Comparison of ENCODE assay signal across 7 mouse cellular contexts in genomic region chr3:88500655-88501365, GRCm38 (mm10). TPM values are rescaled to one million over a fixed set of nuclear protein-coding genes. Genes with fewer than 3 reads are reported as not detected.
DNase-seq lines count a peak whose midpoint lies in the region; ATAC-seq and TF ChIP-seq lines count a peak whose summit lies in the region.

No protein-coding gene starts in this region.

- ATAC-seq in lung, embryonic 15.5 days (ENCODE audit: borderline replicate concordance, extremely low read depth, low FRiP score, low TSS enrichment) = no peak
- no peak for ATAC-seq in embryonic facial prominence, embryonic 15.5 days (ENCODE audit: insufficient number of reproducible peaks, low FRiP score, low TSS enrichment, low read depth)
- no peak for ATAC-seq in kidney, embryonic 15.5 days (replicated peaks; ENCODE audit: low FRiP score)

- 0 out of 2 replicates have a peak, but pooled peaks cover 5% of the 10 kb centered on the region for H3K36me3 ChIP-seq in lung, embryonic 15.5 days
- H3K36me3 ChIP-seq in embryonic facial prominence, embryonic 15.5 days = peaks cover 29% of the 10 kb centered on the region
- H3K36me3 ChIP-seq in kidney, embryonic 15.5 days = no peaks in the 10 kb centered on the region
- peaks cover 6% of the 10 kb centered on the region; the same call in 1 of the 2 replicates for H3K36me3 ChIP-seq in small intestine, adult 2 months (ENCODE audit: control insufficient read depth, insufficient read depth, low read length)

- TF ChIP-seq CTCF in small intestine, adult 2 months (IDR thresholded peaks at IDR 0.05; ENCODE audit: extremely low read depth, insufficient read length, insufficient replicate concordance, low read depth, low read length) = no peak

- TF ChIP-seq POLR2A in small intestine, adult 2 months (IDR thresholded peaks at IDR 0.05; ENCODE audit: low read depth, low read length) = no peak

- H3K27ac ChIP-seq in lung, embryonic 15.5 days = no peak overlapping the region
- peak overlapping the region; percentile 97 for H3K27ac ChIP-seq in embryonic facial prominence, embryonic 15.5 days (replicated peaks)
- H3K27ac ChIP-seq in kidney, embryonic 15.5 days = no peak overlapping the region
- H3K27ac ChIP-seq in small intestine, adult 2 months (ENCODE audit: insufficient read depth, low read depth, low read length) = no peak overlapping the region

- no peak for DNase-seq in lung, postnatal 10 days
- DNase-seq in left cerebral cortex, adult 9 months (ENCODE audit: low spot score in 2 of 2) = no peak
- no peak for DNase-seq in cerebellum, adult 9-10 months

- peak overlapping the region; percentile 98 for H3K4me2 ChIP-seq in lung, embryonic 15.5 days
- H3K4me2 ChIP-seq in embryonic facial prominence, embryonic 15.5 days (replicated peaks) = peak overlapping the region; percentile 80
- peak overlapping the region; percentile 97 for H3K4me2 ChIP-seq in kidney, embryonic 15.5 days

- no peak overlapping the region for H3K9ac ChIP-seq in lung, embryonic 15.5 days
- H3K9ac ChIP-seq in embryonic facial prominence, embryonic 15.5 days = peak overlapping the region; percentile 97
- no peak overlapping the region for H3K9ac ChIP-seq in kidney, embryonic 15.5 days

- H3K27me3 ChIP-seq in lung, embryonic 15.5 days = no peaks in the 10 kb centered on the region
- no peaks in the 10 kb centered on the region for H3K27me3 ChIP-seq in embryonic facial prominence, embryonic 15.5 days
- no peaks in the 10 kb centered on the region for H3K27me3 ChIP-seq in kidney, embryonic 15.5 days
- H3K27me3 ChIP-seq in small intestine, adult 2 months (ENCODE audit: control insufficient read depth, insufficient read depth, low read length) = no peaks in the 10 kb centered on the region

- peaks cover 42% of the 10 kb centered on the region for H3K4me1 ChIP-seq in lung, embryonic 15.5 days
- H3K4me1 ChIP-seq in embryonic facial prominence, embryonic 15.5 days = peaks cover 72% of the 10 kb centered on the region
- peaks cover 62% of the 10 kb centered on the region for H3K4me1 ChIP-seq in kidney, embryonic 15.5 days
- H3K4me1 ChIP-seq in small intestine, adult 2 months (ENCODE audit: control insufficient read depth, insufficient read depth, insufficient read length, low read length) = peaks cover 36% of the 10 kb centered on the region

- 39% methylated on average over 4 of the region's 4 CpGs for WGBS in lung, embryonic 15.5 days
- 44% methylated on average over 4 of the region's 4 CpGs for WGBS in embryonic facial prominence, embryonic 15.5 days
- WGBS in kidney, embryonic 15.5 days = 39% methylated on average over 4 of the region's 4 CpGs
- WGBS in small intestine, adult 2 months = 39% methylated on average over 4 of the region's 4 CpGs

- H3K9me3 ChIP-seq in lung, embryonic 15.5 days = no peaks in the 10 kb centered on the region
- H3K9me3 ChIP-seq in embryonic facial prominence, embryonic 15.5 days (replicated peaks) = no peaks in the 10 kb centered on the region
- no peaks in the 10 kb centered on the region for H3K9me3 ChIP-seq in kidney, embryonic 15.5 days (replicated peaks)

- H3K4me3 ChIP-seq in lung, embryonic 15.5 days = 0 out of 2 replicates have a peak overlapping the region, but pooled peaks have one; percentile 75
- H3K4me3 ChIP-seq in embryonic facial prominence, embryonic 15.5 days (replicated peaks) = peak overlapping the region; percentile 77
- peak overlapping the region; percentile 65; the same call in 1 of the 2 replicates for H3K4me3 ChIP-seq in kidney, embryonic 15.5 days (replicated peaks)
- H3K4me3 ChIP-seq in small intestine, adult 2 months (ENCODE audit: low read depth, low read length) = peak overlapping the region; percentile 34

RNA-seq across cellular contexts. Expression of gene Lmna, which starts 8.9 kb away (rescaled TPM):
- 111 and 121 TPM in 2 replicates for polyA plus RNA-seq in lung, embryonic 15.5 days (2015; fragmentation: Nextera tagmentation; extraction: Ambion mirVana)
- 625 and 678 TPM in 2 replicates for polyA plus RNA-seq in embryonic facial prominence, embryonic 15.5 days (2015; fragmentation: Nextera tagmentation; extraction: Ambion mirVana)
- 89.2 and 92.0 TPM in 2 replicates for polyA plus RNA-seq in kidney, embryonic 15.5 days (2015; fragmentation: Nextera tagmentation; extraction: Ambion mirVana)
- 209 and 353 TPM in 2 replicates for polyA plus RNA-seq in small intestine, adult 2 months (2012; rRNA removed)

RNA-seq across cellular contexts. Expression of gene Mex3a, which starts 31.4 kb away (rescaled TPM):
- polyA plus RNA-seq in lung, embryonic 15.5 days (2015; fragmentation: Nextera tagmentation; extraction: Ambion mirVana) = 15.8 and 16.8 TPM in 2 replicates
- polyA plus RNA-seq in embryonic facial prominence, embryonic 15.5 days (2015; fragmentation: Nextera tagmentation; extraction: Ambion mirVana) = 22.5 and 22.8 TPM in 2 replicates
- polyA plus RNA-seq in kidney, embryonic 15.5 days (2015; fragmentation: Nextera tagmentation; extraction: Ambion mirVana) = 20.9 and 22.0 TPM in 2 replicates
- 0.41 and 0.60 TPM in 2 replicates for polyA plus RNA-seq in small intestine, adult 2 months (2012; rRNA removed)

RNA-seq across cellular contexts. Expression of gene Sema4a, which starts 39.8 kb away (rescaled TPM):
- 4.5 and 5.3 TPM in 2 replicates for polyA plus RNA-seq in lung, embryonic 15.5 days (2015; fragmentation: Nextera tagmentation; extraction: Ambion mirVana)
- 18.5 and 21.9 TPM in 2 replicates for polyA plus RNA-seq in embryonic facial prominence, embryonic 15.5 days (2015; fragmentation: Nextera tagmentation; extraction: Ambion mirVana)
- 14.0 and 14.7 TPM in 2 replicates for polyA plus RNA-seq in kidney, embryonic 15.5 days (2015; fragmentation: Nextera tagmentation; extraction: Ambion mirVana)
- 137 and 321 TPM in 2 replicates for polyA plus RNA-seq in small intestine, adult 2 months (2012; rRNA removed)

RNA-seq across cellular contexts. Expression of gene Rab25, which starts 47.3 kb away (rescaled TPM):
- 33.1 and 36.4 TPM in 2 replicates for polyA plus RNA-seq in lung, embryonic 15.5 days (2015; fragmentation: Nextera tagmentation; extraction: Ambion mirVana)
- 96.3 and 107 TPM in 2 replicates for polyA plus RNA-seq in embryonic facial prominence, embryonic 15.5 days (2015; fragmentation: Nextera tagmentation; extraction: Ambion mirVana)
- 15.1 and 17.4 TPM in 2 replicates for polyA plus RNA-seq in kidney, embryonic 15.5 days (2015; fragmentation: Nextera tagmentation; extraction: Ambion mirVana)
- 132 and 184 TPM in 2 replicates for polyA plus RNA-seq in small intestine, adult 2 months (2012; rRNA removed)

RNA-seq across cellular contexts. Expression of gene Lamtor2, which starts 52.1 kb away (rescaled TPM):
- polyA plus RNA-seq in lung, embryonic 15.5 days (2015; fragmentation: Nextera tagmentation; extraction: Ambion mirVana) = 165 and 178 TPM in 2 replicates
- 183 and 199 TPM in 2 replicates for polyA plus RNA-seq in embryonic facial prominence, embryonic 15.5 days (2015; fragmentation: Nextera tagmentation; extraction: Ambion mirVana)
- 167 and 173 TPM in 2 replicates for polyA plus RNA-seq in kidney, embryonic 15.5 days (2015; fragmentation: Nextera tagmentation; extraction: Ambion mirVana)
- polyA plus RNA-seq in small intestine, adult 2 months (2012; rRNA removed) = 99.8 and 167 TPM in 2 replicates

Comparison
In these comparisons a context has a peak if more than half of its experiments do, and no peak if none do; other contexts are left out.
1. RNA of gene Mex3a, which starts 31.4 kb away (polyA plus RNA-seq): 22.5 to 22.8 TPM in embryonic facial prominence, embryonic 15.5 days, 20.9 to 22.0 TPM in kidney, embryonic 15.5 days and 15.8 to 16.8 TPM in lung, embryonic 15.5 days; 0.41 to 0.60 TPM in small intestine, adult 2 months; every median in the first group is over 10 times any median in the second.
2. Peak in every context shown above with its lines, with median percentiles within 50 percentile points of each other: H3K4me2 ChIP-seq and H3K4me3 ChIP-seq.